Mouse (Mus musculus) adrenal gland, adult 2 months (tissue): ENCODE data around the gene Taok3. TPM values are rescaled to one million over a fixed set of nuclear protein-coding genes. Genes with fewer than 3 reads are reported as not detected.

ENCODE experiments used
- DNase-seq: peaks from one replicate; pipeline ENCODE4 v3.0.0; 2021
- polyA plus RNA-seq: library from polyadenylated mRNA; depleted of rRNA; stranded (reverse); fragments of >200 nt; gene quantifications from 2 replicates; pipeline ENCODE4 v1.2.3, GENCODE M21; 2012; rRNA removed
- total RNA-seq, 2 experiments: library from RNA; stranded (reverse); gene quantifications; 2 replicates each; pipeline ENCODE4 v1.2.3; 2021

Gene Taok3
- total and polyA plus RNA-seq, 3 experiments, result 9.0 to 36.0 (median 30.9) TPM

GRCm38 (mm10) chr5:117303691-117304579 is 184.0 kb downstream of the Taok3 start:
- peak; percentile 64 for DNase-seq

GRCm38 (mm10) chr5:117304947-117305346 is 185.0 kb downstream of the Taok3 start:
- DNase-seq, result peak; percentile 82

GRCm38 (mm10) chr5:117305754-117306153 is 185.8 kb downstream of the Taok3 start:
- DNase-seq, result no peak

- no peak for DNase-seq
These were observed 186.9 kb downstream of the Taok3 start for GRCm38 (mm10) chr5:117306826-117307225.

- DNase-seq, result peak; percentile 84
These were observed 187.8 kb downstream of the Taok3 start for GRCm38 (mm10) chr5:117307699-117308098.

GRCm38 (mm10) chr5:117313420-117313819 is 193.5 kb downstream of the Taok3 start:
- DNase-seq, result peak; percentile 73

GRCm38 (mm10) chr5:117313909-117314308 is 194.0 kb downstream of the Taok3 start:
- DNase-seq, result peak; percentile 54

- DNase-seq, result no peak
These were observed 194.9 kb downstream of the Taok3 start for GRCm38 (mm10) chr5:117314587-117315428.

GRCm38 (mm10) chr5:117318741-117319629 is 199.1 kb downstream of the Taok3 start, which contains the start of gene Vsig10:
Gene Vsig10 (plus strand): TSS chr5:117319083.
- DNase-seq, result peak; percentile 90

- DNase-seq, result no peak
These were observed 203.8 kb downstream of the Taok3 start for GRCm38 (mm10) chr5:117323751-117324150.

Other genes starting within 250 kb of the Taok3 start
- gene Suds3, start 4.0 kb upstream of the Taok3 start, total RNA-seq, result 100 to 1,000 TPM; 106 to 144 TPM
- gene Suds3, start 4.0 kb upstream of the Taok3 start, polyA plus RNA-seq, result 61.5 and 68.0 TPM in 2 replicates
- 1,000 to 10,000 TPM; 1,220 to 1,287 TPM for gene Pebp1, start 167.5 kb downstream of the Taok3 start, total RNA-seq
- 2,538 and 3,200 TPM in 2 replicates for gene Pebp1, start 167.5 kb downstream of the Taok3 start, polyA plus RNA-seq
- 10 to 100 TPM in 1 of 2 experiments, 1 to 10 TPM in 1; 8.9 to 28.6 TPM for gene Vsig10, start 199.0 kb downstream of the Taok3 start, total RNA-seq
- 38.0 and 44.1 TPM in 2 replicates for gene Vsig10, start 199.0 kb downstream of the Taok3 start, polyA plus RNA-seq
- 100 to 1,000 TPM; 149 to 153 TPM for gene Wsb2, start 237.2 kb downstream of the Taok3 start, total RNA-seq
- 179 and 211 TPM in 2 replicates for gene Wsb2, start 237.2 kb downstream of the Taok3 start, polyA plus RNA-seq